Mouse (Mus musculus) hindbrain, embryonic 14.5 days (tissue): ENCODE measurements around the gene Psmb3. TPM values are rescaled to one million over a fixed set of nuclear protein-coding genes. Genes with fewer than 3 reads are reported as not detected.
A peak's percentile ranks its signal among the peaks of the same experiment; 100 is the strongest.

ENCODE experiments used
- ATAC-seq: fragments of 200-750 bp; cut with Nextera tagmentation; 2 replicates; pipeline ENCODE4 v1.8.0; 2017; ENCODE audit warnings: moderate number of reproducible peaks, mild to moderate bottlenecking, moderate TSS enrichment, moderate library complexity; ENCODE audit not compliant: low FRiP score
- DNase-seq: peaks from one replicate; pipeline ENCODE4 v3.0.0-alpha.2; 2015; ENCODE audit warnings: low spot score
- H3K27ac ChIP-seq: fragments of 300-500 bp; sonication (generic); 2 replicates; pipeline ENCODE4 v1.5.1; 2014; ENCODE audit warnings: mild to moderate bottlenecking, moderate library complexity
- H3K27me3 ChIP-seq: fragments of 300-500 bp; sonication (generic); 2 replicates; pipeline ENCODE4 v1.6.1; 2014; ENCODE audit warnings: mild to moderate bottlenecking, low read length, mixed read lengths; ENCODE audit not compliant: control insufficient read depth, insufficient read depth
- H3K36me3 ChIP-seq: fragments of 300-500 bp; sonication (generic); replicated peaks from 2 replicates; pipeline ENCODE4 v1.6.1; 2014; ENCODE audit not compliant: control insufficient read depth, insufficient read depth
- H3K4me1 ChIP-seq: fragments of 300-500 bp; sonication (generic); replicated peaks from 2 replicates; pipeline ENCODE4 v1.6.1; 2014; ENCODE audit warnings: antibody characterized with exemption, low read length, mixed read lengths; ENCODE audit not compliant: control insufficient read depth, insufficient read depth
- H3K4me2 ChIP-seq: fragments of 300-500 bp; sonication (generic); replicated peaks from 2 replicates; pipeline ENCODE4 v1.6.1; 2014; ENCODE audit warnings: mild to moderate bottlenecking, moderate library complexity
- H3K4me3 ChIP-seq: fragments of 300-500 bp; sonication (generic); replicated peaks from 2 replicates; pipeline ENCODE4 v1.5.1; 2014; ENCODE audit warnings: mild to moderate bottlenecking, low read length
- H3K9ac ChIP-seq: fragments of 300-500 bp; sonication (generic); 2 replicates; pipeline ENCODE4 v1.6.1; 2014
- H3K9me3 ChIP-seq: fragments of 300-500 bp; sonication (generic); 2 replicates; pipeline ENCODE4 v1.6.1; 2016; ENCODE audit warnings: low read length; ENCODE audit not compliant: control insufficient read depth
- WGBS: fragments of 180-500 bp; shearing (Covaris S2); extraction: QIAGEN DNeasy Blood & Tissue Kit; methylation state at CpG from one replicate; pipeline ENCODE4 v1.1.7; 2014; 5-methylcytosine and 5-hydroxymethylcytosine counted together
- polyA plus RNA-seq: library from polyadenylated mRNA; unstranded; fragments of >200 nt; fragmentation: Nextera tagmentation; extraction: Ambion mirVana; gene quantifications from 2 replicates; pipeline ENCODE4 v1.2.1, GENCODE M21; 2014

Gene Psmb3
- polyA plus RNA-seq, 1 experiment from 2014 or later, result 489 TPM

GRCm38 (mm10) chr11:97742157-97742556 is 39.0 kb downstream of the Psmb3 start:
- Histone ChIP-seq H3K27me3 (no peaks in the 10 kb centered on the region), H3K4me1 (peaks cover 32% of the 10 kb centered on the region), H3K4me2 (peak overlapping the region; percentile 78), H3K27ac (no peak overlapping the region), H3K4me3 (peak overlapping the region; percentile 83), H3K9ac (0 out of 2 replicates have a peak overlapping the region, but pooled peaks have one; percentile 75), H3K9me3 (no peaks in the 10 kb centered on the region), H3K36me3 (peaks cover 14% of the 10 kb centered on the region)
- WGBS, result 95% methylated on average over 5 of the region's 5 CpGs
- DNase-seq (no peak), ATAC-seq (no peak)

GRCm38 (mm10) chr11:97742591-97742990 is 39.4 kb downstream of the Psmb3 start:
- Histone ChIP-seq H3K4me3 (peak overlapping the region; percentile 83), H3K27ac (no peak overlapping the region), H3K27me3 (no peaks in the 10 kb centered on the region), H3K9me3 (no peaks in the 10 kb centered on the region), H3K36me3 (peaks cover 19% of the 10 kb centered on the region), H3K9ac (peak overlapping the region; percentile 75; the same call in 1 of the 2 replicates), H3K4me1 (peaks cover 32% of the 10 kb centered on the region), H3K4me2 (peak overlapping the region; percentile 78)
- 73% methylated on average over 9 of the region's 9 CpGs for WGBS
- DNase-seq (no peak), ATAC-seq (no peak)

GRCm38 (mm10) chr11:97743423-97743822 is 40.2 kb downstream of the Psmb3 start:
- peak overlapping the region; percentile 78 for H3K4me2 ChIP-seq
- H3K36me3 ChIP-seq, result peaks cover 27% of the 10 kb centered on the region
- WGBS, result 31% methylated on average over 9 of the region's 9 CpGs
- peak overlapping the region; percentile 75 for H3K9ac ChIP-seq
- no peaks in the 10 kb centered on the region for H3K27me3 ChIP-seq
- H3K4me3 ChIP-seq, result peak overlapping the region; percentile 83
- H3K4me1 ChIP-seq, result peaks cover 32% of the 10 kb centered on the region
- ATAC-seq, result no peak
- no peaks in the 10 kb centered on the region for H3K9me3 ChIP-seq
- H3K27ac ChIP-seq, result peak overlapping the region; percentile 97; the same call in 1 of the 2 replicates
- no peak for DNase-seq

- under 1% methylated on average over 51 of the region's 63 CpGs for WGBS
- peaks cover 35% of the 10 kb centered on the region for H3K36me3 ChIP-seq
Measured at GRCm38 (mm10) chr11:97744063-97744717, 41.0 kb downstream of the Psmb3 start, which contains the start of gene Pip4k2b. Pip4k2b (minus strand) TSS chr11:97744704.

GRCm38 (mm10) chr11:97744718-97745330 is 41.6 kb downstream of the Psmb3 start:
- Histone ChIP-seq H3K9ac (peak overlapping the region; percentile 75), H3K4me3 (peak overlapping the region; percentile 83), H3K4me1 (peaks cover 32% of the 10 kb centered on the region), H3K27me3 (no peaks in the 10 kb centered on the region), H3K4me2 (peak overlapping the region; percentile 52), H3K36me3 (peaks cover 41% of the 10 kb centered on the region), H3K27ac (peak overlapping the region; percentile 97), H3K9me3 (no peaks in the 10 kb centered on the region)
- 2% methylated on average over 51 of the region's 57 CpGs for WGBS
- peak; percentile 96 for ATAC-seq
- DNase-seq, result peak; percentile 97

More at GRCm38 (mm10) chr11:97744063-97744717, 41.0 kb downstream of the Psmb3 start, which contains the start of gene Pip4k2b:
- Histone ChIP-seq H3K27ac (peak within 1 kb of the TSS; percentile 97), H3K9ac (peak within 1 kb of the TSS; percentile 75), H3K4me3 (peak within 1 kb of the TSS; percentile 83), H3K27me3 (no peaks in the 10 kb centered on the region), H3K9me3 (no peaks in the 10 kb centered on the region), H3K4me2 (peak within 1 kb of the TSS; percentile 78), H3K4me1 (peaks cover 32% of the 10 kb centered on the region)
- DNase-seq (no peak), ATAC-seq (peak; percentile 46)

GRCm38 (mm10) chr11:97745331-97745721 is 42.1 kb downstream of the Psmb3 start:
- Histone ChIP-seq H3K27me3 (no peaks in the 10 kb centered on the region), H3K9ac (no peak overlapping the region), H3K4me3 (peak overlapping the region; percentile 83), H3K4me1 (peaks cover 28% of the 10 kb centered on the region), H3K36me3 (peaks cover 46% of the 10 kb centered on the region), H3K27ac (no peak overlapping the region; the same call in 1 of the 2 replicates), H3K4me2 (peak overlapping the region; percentile 52), H3K9me3 (no peaks in the 10 kb centered on the region)
- ATAC-seq (peak; percentile 8; the same call in 1 of the 2 replicates), DNase-seq (no peak)
- 10% methylated on average over 13 of the region's 13 CpGs for WGBS

- Histone ChIP-seq H3K9me3 (no peaks in the 10 kb centered on the region), H3K27ac (no peak overlapping the region), H3K9ac (no peak overlapping the region), H3K4me3 (no peak overlapping the region), H3K4me1 (peaks cover 10% of the 10 kb centered on the region), H3K4me2 (no peak overlapping the region), H3K36me3 (peaks cover 68% of the 10 kb centered on the region), H3K27me3 (no peaks in the 10 kb centered on the region)
- DNase-seq, result no peak
- WGBS, result 97% methylated on average over 8 of the region's 8 CpGs
- ATAC-seq, result no peak
Measured at GRCm38 (mm10) chr11:97747773-97748172, 44.6 kb downstream of the Psmb3 start.

- Histone ChIP-seq H3K27me3 (no peaks in the 10 kb centered on the region), H3K9me3 (no peaks in the 10 kb centered on the region), H3K27ac (no peak overlapping the region), H3K4me2 (no peak overlapping the region), H3K4me3 (no peak overlapping the region), H3K9ac (no peak overlapping the region), H3K4me1 (peaks cover 3% of the 10 kb centered on the region), H3K36me3 (peaks cover 76% of the 10 kb centered on the region)
- ATAC-seq, result no peak
- 95% methylated on average over 5 of the region's 5 CpGs for WGBS
- DNase-seq, result no peak
Measured at GRCm38 (mm10) chr11:97748496-97748895, 45.3 kb downstream of the Psmb3 start.

GRCm38 (mm10) chr11:97753277-97753676 is 50.1 kb downstream of the Psmb3 start:
- ATAC-seq (no peak), DNase-seq (no peak)
- Histone ChIP-seq H3K27ac (no peak overlapping the region), H3K4me3 (no peak overlapping the region), H3K9me3 (no peaks in the 10 kb centered on the region), H3K27me3 (no peaks in the 10 kb centered on the region), H3K4me1 (no peaks in the 10 kb centered on the region), H3K9ac (no peak overlapping the region), H3K4me2 (no peak overlapping the region), H3K36me3 (peaks cover 98% of the 10 kb centered on the region)
- WGBS, result 92% methylated on average over 8 of the region's 8 CpGs
